Mouse (Mus musculus) bone marrow, adult 2 months (tissue): ENCODE measurements around the gene Krtap27-1.

ENCODE experiments used
- CTCF ChIP-seq: fragments of 200-500 bp; IDR thresholded peaks from 2 replicates; pipeline ENCODE4 v1.5.1; 2011; ENCODE audit warnings: low read length, control low read depth; ENCODE audit not compliant: control insufficient read depth, insufficient read depth
- POLR2A ChIP-seq: fragments of 200-500 bp; IDR thresholded peaks from 2 replicates; pipeline ENCODE4 v1.6.1; 2011; ENCODE audit warnings: low read depth, mild to moderate bottlenecking, control low read depth, low read length, borderline replicate concordance; ENCODE audit not compliant: control insufficient read depth

DNA sequence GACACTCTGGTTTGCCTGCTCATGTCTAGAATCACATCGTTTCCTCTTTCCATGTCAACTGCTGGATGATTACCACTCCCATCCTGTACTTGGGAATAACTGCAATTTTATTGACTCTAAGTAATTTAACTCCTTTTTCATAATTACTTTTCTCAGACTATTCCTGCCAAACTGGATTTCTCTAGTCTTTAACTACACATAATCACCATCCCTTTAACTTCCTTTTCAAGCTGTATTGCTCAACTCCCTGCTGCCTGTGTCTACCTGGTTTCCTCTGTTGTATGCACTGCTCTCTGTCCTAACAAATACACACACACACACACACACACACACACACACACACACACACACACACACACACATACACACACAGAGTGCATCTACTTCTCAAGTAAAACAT, 20.4 kb downstream of the Krtap27-1 start:
- TF ChIP-seq CTCF (no peak), POLR2A (no peak)
